Mouse (Mus musculus) bone marrow macrophage, adult 2 months (primary cell): ENCODE results near the gene Col3a1.

ENCODE experiments used
- CTCF ChIP-seq: IDR thresholded peaks from 2 replicates; pipeline ENCODE4 v1.5.1; 2012; ENCODE audit warnings: low read depth, mild to moderate bottlenecking, low read length, moderate library complexity
- POLR2A ChIP-seq: IDR thresholded peaks from 2 replicates; pipeline ENCODE4 v1.6.1; 2012; ENCODE audit warnings: mild to moderate bottlenecking, low read depth, low read length, borderline replicate concordance

GRCm38 (mm10) chr1:45329149-45329548, 17.8 kb downstream of the Col3a1 start:
- no peak for TF ChIP-seq CTCF
- TF ChIP-seq POLR2A, result no peak
